Mouse (Mus musculus) spleen, postnatal 14 days (tissue): ENCODE data around the gene Spcs1.
A peak's percentile ranks its signal among the peaks of the same experiment; 100 is the strongest.

ENCODE experiments used
- DNase-seq, 2 experiments: peaks; one replicate each; pipeline ENCODE4 v3.0.0; 2021 to 2022; ENCODE audit warnings: low spot score in 2 of 2

Gene Spcs1

GRCm38 (mm10) chr14:31001307-31002205 is at the start of gene Spcs1, which contains the start of gene Glt8d1:
TSS of gene Spcs1 (minus strand) at chr14:31001672.
TSS of gene Glt8d1 (plus strand) at chr14:31001400.
- peak; percentile 76 to 80 for DNase-seq

- no peak for DNase-seq
These were observed 44.3 kb upstream of the Spcs1 start for GRCm38 (mm10) chr14:31045817-31046216.

- DNase-seq, result no peak
These were observed 43.8 kb upstream of the Spcs1 start for GRCm38 (mm10) chr14:31045296-31045695.

- peak in 1 of 2 experiments; percentile 12 for DNase-seq
These were observed 24.3 kb upstream of the Spcs1 start for GRCm38 (mm10) chr14:31025785-31026184.

GRCm38 (mm10) chr14:31022579-31022978 is 21.1 kb upstream of the Spcs1 start:
- DNase-seq, result no peak

GRCm38 (mm10) chr14:31019331-31020205 is 18.1 kb upstream of the Spcs1 start:
- DNase-seq, result peak; percentile 68 to 75

GRCm38 (mm10) chr14:31018860-31019291 is 17.4 kb upstream of the Spcs1 start, which contains the start of the genes Pbrm1 and Gnl3:
TSS of gene Pbrm1 (plus strand) at chr14:31019138.
TSS of gene Gnl3 (minus strand) at chr14:31019152.
- peak; percentile 93 to 96 for DNase-seq

GRCm38 (mm10) chr14:31017854-31018253 is 16.4 kb upstream of the Spcs1 start:
- peak in 1 of 2 experiments; percentile 8 for DNase-seq

- DNase-seq, result no peak
These were observed 14.6 kb upstream of the Spcs1 start for GRCm38 (mm10) chr14:31016063-31016462.

GRCm38 (mm10) chr14:31013928-31014327 is 12.5 kb upstream of the Spcs1 start:
- DNase-seq, result no peak

- no peak for DNase-seq
These were observed 10.1 kb upstream of the Spcs1 start for GRCm38 (mm10) chr14:31011588-31011987.

GRCm38 (mm10) chr14:31006779-31007178 is 5.3 kb upstream of the Spcs1 start:
- no peak for DNase-seq

- no peak for DNase-seq
These were observed 3.1 kb upstream of the Spcs1 start for GRCm38 (mm10) chr14:31004527-31004926.

GRCm38 (mm10) chr14:31000816-31001306 is 611 bp downstream of the Spcs1 start:
- DNase-seq, result no peak

GRCm38 (mm10) chr14:31000356-31000755 is 1.1 kb downstream of the Spcs1 start:
- DNase-seq, result no peak

GRCm38 (mm10) chr14:30996417-30996816 is 5.1 kb downstream of the Spcs1 start:
- DNase-seq, result no peak

- no peak for DNase-seq
These were observed 25.2 kb downstream of the Spcs1 start for GRCm38 (mm10) chr14:30976222-30976621.

- no peak for DNase-seq
These were observed 27.3 kb downstream of the Spcs1 start for GRCm38 (mm10) chr14:30974204-30974603.

GRCm38 (mm10) chr14:30960366-30960765 is 41.1 kb downstream of the Spcs1 start:
- no peak for DNase-seq

GRCm38 (mm10) chr14:30959031-30959430 is 42.4 kb downstream of the Spcs1 start:
- no peak for DNase-seq

- DNase-seq, result no peak
These were observed 43.0 kb downstream of the Spcs1 start for GRCm38 (mm10) chr14:30958517-30958916.
